ENCODE assay signal across 9 mouse cellular contexts in the genomic region with DNA sequence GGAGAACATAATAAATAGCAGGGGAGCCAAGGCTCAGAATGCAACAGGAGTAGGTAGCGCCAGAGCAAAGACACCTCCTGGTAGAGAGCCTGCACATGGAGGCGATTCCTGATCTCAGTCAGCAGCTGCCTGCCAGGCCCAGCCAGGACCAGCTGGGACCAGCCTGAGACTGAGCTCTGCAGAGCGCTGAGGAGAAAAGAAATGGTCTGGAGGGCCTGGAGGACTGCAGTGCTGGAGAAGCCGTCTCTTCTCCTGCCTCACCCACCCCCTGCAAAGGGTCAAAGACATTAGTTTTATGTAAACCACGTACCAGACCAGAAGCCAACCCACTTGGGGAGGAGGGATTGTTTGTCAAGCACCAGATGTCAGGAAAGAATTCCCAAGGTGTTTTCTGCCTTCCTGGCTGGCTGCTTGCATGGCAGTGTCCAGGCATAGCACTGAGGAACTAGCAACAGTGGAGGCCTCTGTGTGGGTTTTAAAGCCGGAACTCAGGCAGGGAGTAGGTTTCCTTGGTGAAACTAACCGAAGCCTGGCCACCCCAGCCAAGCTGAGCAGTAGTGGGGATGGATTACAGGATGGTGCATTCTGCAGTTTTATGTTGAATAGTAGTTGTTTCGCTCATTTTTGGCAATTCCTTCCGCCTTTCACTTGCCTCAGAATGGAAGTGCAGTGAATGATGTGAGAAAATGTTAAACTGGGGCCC.
A peak's percentile ranks its signal among the peaks of the same experiment; 100 is the strongest.
DNase-seq lines count a peak whose midpoint lies in the region; ATAC-seq lines count a peak whose summit lies in the region.
"Had no signal": no experiment of that assay in that cellular context is flagged by ENCODE, and none has a peak within 500 bp of the region (broad histone marks: within the 10 kb centered on the region; RNA-seq: fewer than 3 reads in every experiment).

No protein-coding gene starts in this region.

- H3K9me3 ChIP-seq in intestine, embryonic 16.5 days (ENCODE audit: control insufficient read depth, low read length): no peaks in the 10 kb centered on the region

- H3K27me3 ChIP-seq in intestine, embryonic 16.5 days (replicated peaks; ENCODE audit: control insufficient read depth, insufficient read depth, low read length): no peaks in the 10 kb centered on the region

- H3K4me1 ChIP-seq in intestine, embryonic 16.5 days (ENCODE audit: control insufficient read depth, insufficient read depth, low read length): peaks cover 51% of the 10 kb centered on the region

- H3K9ac ChIP-seq in intestine, embryonic 16.5 days (ENCODE audit: low read depth, low read length): peak overlapping the region; percentile 0; the same call in 1 of the 2 replicates
- H3K9ac ChIP-seq: liver, embryonic 14.5 days had no signal

- no peak for DNase-seq in frontal cortex, postnatal 25 days (ENCODE audit: low spot score in 2 of 2)
- peak; percentile 53 for DNase-seq in embryo, embryonic 9.5 days (ENCODE audit: extremely low spot score)
- DNase-seq in lung, postnatal 36 days: peak; percentile 46
- DNase-seq in layer of hippocampus, adult 18-20 months (ENCODE audit: low spot score in 2 of 2): no peak
- DNase-seq in layer of hippocampus, adult 9-10 months (ENCODE audit: low spot score): no peak
- no peak for DNase-seq in thymus, postnatal 4 days

- H3K27ac ChIP-seq in intestine, embryonic 16.5 days (ENCODE audit: low read length): peak overlapping the region; percentile 58
- H3K27ac ChIP-seq: liver, embryonic 14.5 days had no signal

- 38% methylated on average over 9 of the region's 9 CpGs for WGBS in intestine, embryonic 16.5 days

- H3K4me3 ChIP-seq in intestine, embryonic 16.5 days (ENCODE audit: low read length): no peak overlapping the region

- H3K4me2 ChIP-seq in intestine, embryonic 16.5 days (ENCODE audit: low read depth, low read length): no peak overlapping the region

- H3K36me3 ChIP-seq in intestine, embryonic 16.5 days (ENCODE audit: control insufficient read depth, insufficient read depth, low read length): peaks cover 2% of the 10 kb centered on the region; the same call in 1 of the 2 replicates

- peak; percentile 86 for ATAC-seq in frontal cortex, adult (ENCODE audit: low TSS enrichment)
- peak; percentile 75 for ATAC-seq in intestine, embryonic 16.5 days

Comparison
In these comparisons a context has a peak if more than half of its experiments do, and no peak if none do; other contexts are left out.
1. DNase-seq: peak in embryo, embryonic 9.5 days (single experiment) and lung, postnatal 36 days (single experiment); none in frontal cortex, postnatal 25 days (0 of 2), layer of hippocampus, adult 18-20 months (0 of 2), layer of hippocampus, adult 9-10 months (single experiment) and thymus, postnatal 4 days (single experiment).